Mouse (Mus musculus): ENCODE results near the gene Inpp5k.

DNA sequence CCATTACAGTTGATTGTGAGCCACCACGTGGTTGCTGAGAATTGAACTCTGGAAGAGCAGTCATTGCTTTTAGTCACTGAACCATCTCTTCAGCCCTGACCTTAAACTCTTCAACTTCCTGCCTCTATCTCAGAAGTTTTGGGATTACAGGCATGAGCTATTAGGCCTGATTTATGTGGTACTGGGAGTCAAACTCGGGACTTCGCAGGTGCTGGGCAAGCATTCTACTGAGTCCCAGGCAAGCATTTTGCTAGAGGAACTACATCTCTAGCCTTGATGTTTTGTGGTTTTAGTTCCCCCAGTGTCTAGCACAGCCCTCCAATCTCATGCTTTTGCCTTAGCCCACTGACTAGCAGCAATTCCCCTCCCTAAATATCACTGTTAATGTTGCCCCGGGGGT lies 45.7 kb upstream of the Inpp5k start:
- no peak for TF ChIP-seq CTCF (IDR thresholded peaks at IDR 0.05)
- no peak for TF ChIP-seq EP300 (IDR thresholded peaks at IDR 0.05)

All from lung, postnatal 0 days (tissue).